Mouse (Mus musculus) myocyte (in vitro differentiated cells): ENCODE measurements around the gene Dpysl4.

Source experiments
- CEBPB ChIP-seq: IDR thresholded peaks from 2 replicates; pipeline ENCODE4 v1.6.1; 2011; ENCODE audit warnings: mild to moderate bottlenecking, moderate library complexity; ENCODE audit not compliant: poor library complexity, insufficient read depth, severe bottlenecking
- E2F4 ChIP-seq: IDR thresholded peaks from one replicate; pipeline ENCODE4 v1.6.1; 2011; ENCODE audit warnings: mild to moderate bottlenecking, control low read depth, moderate library complexity; ENCODE audit not compliant: insufficient read depth
- MAX ChIP-seq: IDR thresholded peaks from one replicate; pipeline ENCODE4 v1.6.1; 2011; ENCODE audit warnings: low read depth, mild to moderate bottlenecking, control low read depth
- MYOD1 ChIP-seq, 3 experiments: IDR thresholded peaks; one replicate each; pipeline ENCODE4 v1.6.1; 2011; ENCODE audit warnings: control low read depth in 2 of 3, low read depth in 2 of 3, mild to moderate bottlenecking in 2 of 3, moderate library complexity in 1 of 3; ENCODE audit not compliant: insufficient read length in 2 of 3, control insufficient read depth in 1 of 3
- POLR2A ChIP-seq: IDR thresholded peaks from one replicate; pipeline ENCODE4 v1.6.1; 2011; ENCODE audit warnings: low read depth, mild to moderate bottlenecking, control low read depth, moderate library complexity; ENCODE audit not compliant: insufficient read length
- POLR2AphosphoS2 ChIP-seq: IDR thresholded peaks from one replicate; pipeline ENCODE4 v1.6.1; 2011; ENCODE audit warnings: low read depth, control low read depth; ENCODE audit not compliant: insufficient read length
- REST ChIP-seq: IDR thresholded peaks from one replicate; pipeline ENCODE4 v1.6.1; 2011; ENCODE audit warnings: mild to moderate bottlenecking, control low read depth, moderate library complexity; ENCODE audit not compliant: insufficient read depth, insufficient read length
- SRF ChIP-seq: IDR thresholded peaks from one replicate; pipeline ENCODE4 v1.6.1; 2011; ENCODE audit warnings: low read depth; ENCODE audit not compliant: control insufficient read depth, insufficient read length
- TCF12 ChIP-seq: IDR thresholded peaks from one replicate; pipeline ENCODE4 v1.6.1; 2011; ENCODE audit warnings: mild to moderate bottlenecking, control low read depth; ENCODE audit not compliant: poor library complexity, insufficient read depth, severe bottlenecking
- TCF3 ChIP-seq: IDR thresholded peaks from one replicate; pipeline ENCODE4 v1.6.1; 2011; ENCODE audit warnings: low read depth, control low read depth; ENCODE audit not compliant: insufficient read length
- USF1 ChIP-seq: IDR thresholded peaks from one replicate; pipeline ENCODE4 v1.6.1; 2011; ENCODE audit warnings: low read depth, mild to moderate bottlenecking, control low read depth, moderate library complexity

- TF ChIP-seq POLR2A (no peak), USF1 (no peak), E2F4 (no peak), MAX (no peak), CEBPB (no peak), TCF12 (no peak), POLR2AphosphoS2 (no peak), TCF3 (no peak), SRF (no peak), MYOD1 (IDR thresholded peaks at IDR 0.05; ENCODE audit: control insufficient read depth in 1 of 3, insufficient read length in 2 of 3, low read depth in 2 of 3) (no peak), REST (no peak)
Observed at GRCm38 (mm10) chr7:139082281-139082680, 3.5 kb upstream of the Dpysl4 start.
